20 mouse cellular contexts compared by ENCODE assay signal in the genomic region with DNA sequence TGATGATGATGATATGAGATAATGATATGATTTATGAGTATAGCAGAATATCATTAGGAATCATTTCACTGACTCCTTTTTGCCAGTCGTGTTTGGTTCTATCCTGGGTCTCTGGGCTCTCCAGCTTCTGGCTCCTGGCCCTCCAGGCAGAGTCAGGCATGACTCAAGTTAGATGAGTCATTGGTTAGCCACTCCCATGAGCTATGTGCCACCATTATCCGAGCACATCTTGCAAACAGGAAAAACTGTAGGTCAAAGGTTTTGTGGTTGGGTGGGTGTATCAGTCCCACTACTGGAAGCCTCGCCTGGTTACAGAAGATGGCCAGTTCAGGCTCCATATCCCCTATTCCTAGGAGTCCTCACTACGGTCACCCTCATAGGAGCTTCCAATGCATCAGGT. TPM values are rescaled to one million over a fixed set of nuclear protein-coding genes. Genes with fewer than 3 reads are reported as not detected.
"Had no signal": no experiment of that assay in that cellular context is flagged by ENCODE, and none has a peak within 500 bp of the region (broad histone marks: within the 10 kb centered on the region; RNA-seq: fewer than 3 reads in every experiment).

No protein-coding gene starts in this region.

- H3K4me3 ChIP-seq: limb, embryonic 12.5 days; liver, embryonic 13.5 days; lung, embryonic 15.5 days; megakaryocyte, embryonic 14.5 days; midbrain, embryonic 15.5 days; neural tube, embryonic 13.5 days had no signal

- DNase-seq: kidney, postnatal 25 days; liver; liver, embryonic 13.5 days; liver, postnatal 0 days; lung, postnatal 14 days; right cerebral cortex, postnatal 14 days; thymus, postnatal 36 days had no signal

- H3K9ac ChIP-seq: limb, embryonic 12.5 days; liver, embryonic 13.5 days; liver, postnatal 0 days; lung, embryonic 15.5 days; midbrain, embryonic 15.5 days; neural tube, embryonic 13.5 days had no signal

- H3K27ac ChIP-seq: limb, embryonic 12.5 days; liver, embryonic 13.5 days; lung, embryonic 15.5 days; macrophage; midbrain, embryonic 15.5 days; neural tube, embryonic 13.5 days had no signal

- H3K36me3 ChIP-seq: limb, embryonic 12.5 days; liver, embryonic 13.5 days; lung, embryonic 15.5 days; midbrain, embryonic 15.5 days; neural tube, embryonic 13.5 days had no signal

- H3K4me1 ChIP-seq: limb, embryonic 12.5 days; liver, embryonic 13.5 days; lung, embryonic 15.5 days; megakaryocyte, embryonic 14.5 days; midbrain, embryonic 15.5 days; neural tube, embryonic 13.5 days had no signal

- H3K9me3 ChIP-seq: limb, embryonic 12.5 days; liver, embryonic 13.5 days; lung, embryonic 15.5 days; megakaryocyte, embryonic 14.5 days; midbrain, embryonic 15.5 days; neural tube, embryonic 13.5 days had no signal

- H3K27me3 ChIP-seq: limb, embryonic 12.5 days; liver, embryonic 13.5 days; lung, embryonic 15.5 days; midbrain, embryonic 15.5 days; neural tube, embryonic 13.5 days had no signal

RNA-seq across cellular contexts. Expression of gene Esx1, which starts 51.6 kb away (rescaled TPM):
- total RNA-seq: layer of hippocampus, postnatal 25 days; left cerebral cortex, adult 8-10 months; left cerebral cortex, postnatal 36 days; monocyte, adult 5-6 weeks had no signal
- polyA plus RNA-seq: kidney, embryonic 16.5 days; limb, embryonic 12.5 days; liver, embryonic 13.5 days; liver, postnatal 0 days; lung, embryonic 15.5 days; macrophage; midbrain, embryonic 11.5 days; midbrain, embryonic 15.5 days; neural tube, embryonic 13.5 days; stomach, embryonic 16.5 days had no signal
